Mouse (Mus musculus): ENCODE results near the gene Ppp1r32. TPM values are rescaled to one million over a fixed set of nuclear protein-coding genes. Genes with fewer than 3 reads are reported as not detected.

Gene Ppp1r32
- total RNA-seq, 2 experiments from 2014 or later: 0.35 TPM; not detected in 1

- DNase-seq (ENCODE audit: low spot score in 2 of 2): no peak
Measured at GRCm38 (mm10) chr19:10425484-10426270, 57.1 kb downstream of the Ppp1r32 start.

- DNase-seq (ENCODE audit: low spot score in 2 of 2): no peak
Measured at GRCm38 (mm10) chr19:10424751-10425150, 58.0 kb downstream of the Ppp1r32 start.

Other genes with a start within 250 kb of the Ppp1r32 start
- gene Myrf, start 242.2 kb downstream of the Ppp1r32 start, total RNA-seq (2021): 1 to 10 TPM; 2.1 to 2.8 TPM
- 10 to 100 TPM in 1 of 2 experiments, 1 to 10 TPM in 1; 6.2 to 12.5 TPM for gene Dagla, start 178.1 kb downstream of the Ppp1r32 start, total RNA-seq (2021)
- gene Syt7, start 93.8 kb downstream of the Ppp1r32 start, total RNA-seq (2021): 10 to 100 TPM; 32.1 to 33.0 TPM
- gene Lrrc10b, start 25.5 kb downstream of the Ppp1r32 start, total RNA-seq (2021): 1 to 10 TPM; 4.1 to 5.9 TPM
- gene Cpsf7, start 42.3 kb upstream of the Ppp1r32 start, total RNA-seq (2021): 10 to 100 TPM; 52.5 to 54.5 TPM
- 10 to 100 TPM; 68.5 to 72.4 TPM for gene Sdhaf2, start 43.2 kb upstream of the Ppp1r32 start, total RNA-seq (2021)
- 10 to 100 TPM; 15.5 to 17.8 TPM for gene Tmem216, start 73.3 kb upstream of the Ppp1r32 start, total RNA-seq (2021)
- 10 to 100 TPM; 13.2 to 13.6 TPM for gene Cyb561a3, start 94.2 kb upstream of the Ppp1r32 start, total RNA-seq (2021)
- 1 to 10 TPM; 7.2 TPM for gene Tmem138, start 94.4 kb upstream of the Ppp1r32 start, total RNA-seq (2021)
- 100 to 1,000 TPM; 214 to 303 TPM for gene Ddb1, start 122.4 kb upstream of the Ppp1r32 start, total RNA-seq (2021)
- gene Tkfc, start 122.7 kb upstream of the Ppp1r32 start, total RNA-seq (2021): 10 to 100 TPM; 19.1 to 20.4 TPM
- under 1 TPM; 0.20 to 0.38 TPM for gene Vwce, start 151.3 kb upstream of the Ppp1r32 start, total RNA-seq (2021)
- gene Pga5, start 195.1 kb upstream of the Ppp1r32 start, total RNA-seq (2021): not detected
- 10 to 100 TPM; 19.3 to 26.8 TPM for gene Vps37c, start 205.8 kb upstream of the Ppp1r32 start, total RNA-seq (2021)